27 mouse cellular contexts compared by ENCODE assay signal in the genomic region with DNA sequence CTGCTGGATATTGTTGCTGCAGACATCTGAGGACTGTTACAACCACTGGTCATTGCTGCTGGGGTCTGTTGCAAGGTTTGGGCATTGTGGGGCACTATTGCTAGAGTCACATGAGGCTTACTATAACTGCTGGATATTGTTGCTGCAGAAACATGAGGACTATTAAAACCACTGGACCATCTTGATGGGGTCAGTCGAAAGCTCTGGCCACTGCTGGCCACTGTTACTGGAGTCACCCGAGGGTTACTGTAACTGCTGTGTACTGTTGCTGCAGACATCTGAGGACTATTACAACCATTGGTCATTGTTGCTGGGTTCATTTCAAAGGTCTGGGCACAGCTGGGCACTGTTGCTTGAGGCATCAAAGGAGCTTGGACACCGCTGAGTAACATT. TPM values are rescaled to one million over a fixed set of nuclear protein-coding genes. Genes with fewer than 3 reads are reported as not detected.
"Had no signal": no experiment of that assay in that cellular context is flagged by ENCODE, and none has a peak within 500 bp of the region (broad histone marks: within the 10 kb centered on the region; RNA-seq: fewer than 3 reads in every experiment).

No protein-coding gene starts in this region.

RNA-seq across cellular contexts. Expression of a gene that starts 9.7 kb away (rescaled TPM):
- total RNA-seq: forebrain, postnatal 0 days; gastrocnemius, adult 18-20 months; gastrocnemius, adult 2 months; gastrocnemius, adult 8-10 months; gastrocnemius, postnatal 10 days; gastrocnemius, postnatal 14 days; gastrocnemius, postnatal 25 days; gastrocnemius, postnatal 36 days; gastrocnemius, postnatal 4 days had no signal
- polyA plus RNA-seq: embryonic facial prominence, embryonic 10.5 days; embryonic facial prominence, embryonic 11.5 days; embryonic facial prominence, embryonic 12.5 days; embryonic facial prominence, embryonic 13.5 days; erythroblast, embryonic 14.5 days; forebrain, embryonic 10.5 days; forebrain, embryonic 11.5 days; forebrain, embryonic 12.5 days; forebrain, embryonic 13.5 days; forebrain, embryonic 15.5 days; forebrain, embryonic 16.5 days had no signal

RNA-seq across cellular contexts. Expression of a gene that starts 54.6 kb away (rescaled TPM):
- total RNA-seq: common myeloid progenitor, adult 5-6 weeks; forebrain, postnatal 0 days; gastrocnemius, adult 18-20 months; gastrocnemius, adult 2 months; gastrocnemius, adult 8-10 months; gastrocnemius, postnatal 10 days; gastrocnemius, postnatal 14 days; gastrocnemius, postnatal 25 days; gastrocnemius, postnatal 36 days; gastrocnemius, postnatal 4 days had no signal
- polyA plus RNA-seq: cerebellum, adult 2 months; cortical plate, adult 2 months; embryonic facial prominence, embryonic 10.5 days; embryonic facial prominence, embryonic 11.5 days; embryonic facial prominence, embryonic 12.5 days; embryonic facial prominence, embryonic 13.5 days; embryonic facial prominence, embryonic 14.5 days; embryonic facial prominence, embryonic 15.5 days; erythroblast, embryonic 14.5 days; forebrain, embryonic 10.5 days; forebrain, embryonic 11.5 days; forebrain, embryonic 12.5 days; forebrain, embryonic 13.5 days; forebrain, embryonic 14.5 days; forebrain, embryonic 15.5 days; forebrain, embryonic 16.5 days; forebrain, postnatal 0 days; gonadal fat pad, adult 2 months had no signal
